Mouse (Mus musculus): ENCODE results near the gene Apobec4.

Gene Apobec4

GRCm38 (mm10) chr1:152750312-152750965 is at the start of gene Apobec4:
Gene Apobec4, plus strand, starts transcription at chr1:152750551.
- peak in 1 of 2 experiments; percentile 8 for DNase-seq

- DNase-seq, result no peak
Observed at GRCm38 (mm10) chr1:152701066-152701465, 49.3 kb upstream of the Apobec4 start.

- peak in 1 of 2 experiments; percentile 2 for DNase-seq
Observed at GRCm38 (mm10) chr1:152702920-152703319, 47.4 kb upstream of the Apobec4 start.

- no peak for DNase-seq
Observed at GRCm38 (mm10) chr1:152703941-152704340, 46.4 kb upstream of the Apobec4 start.

GRCm38 (mm10) chr1:152707560-152707959 is 42.8 kb upstream of the Apobec4 start:
- DNase-seq, result no peak

GRCm38 (mm10) chr1:152711037-152711436 is 39.3 kb upstream of the Apobec4 start:
- no peak for DNase-seq

GRCm38 (mm10) chr1:152713924-152714323 is 36.4 kb upstream of the Apobec4 start:
- DNase-seq, result no peak

- DNase-seq, result no peak
Observed at GRCm38 (mm10) chr1:152714405-152714804, 35.9 kb upstream of the Apobec4 start.

- no peak for DNase-seq
Observed at GRCm38 (mm10) chr1:152717329-152717728, 33.0 kb upstream of the Apobec4 start.

- no peak for DNase-seq
Observed at GRCm38 (mm10) chr1:152718200-152718599, 32.2 kb upstream of the Apobec4 start.

- DNase-seq, result no peak
Observed at GRCm38 (mm10) chr1:152720969-152721368, 29.4 kb upstream of the Apobec4 start.

GRCm38 (mm10) chr1:152721535-152722198 is 28.7 kb upstream of the Apobec4 start:
- no peak for DNase-seq

GRCm38 (mm10) chr1:152724286-152724685 is 26.1 kb upstream of the Apobec4 start:
- DNase-seq, result no peak

- DNase-seq, result no peak
Observed at GRCm38 (mm10) chr1:152726095-152726494, 24.3 kb upstream of the Apobec4 start.

- DNase-seq, result peak in 1 of 2 experiments; percentile 15
Observed at GRCm38 (mm10) chr1:152727604-152728236, 22.6 kb upstream of the Apobec4 start.

- no peak for DNase-seq
Observed at GRCm38 (mm10) chr1:152738793-152739192, 11.6 kb upstream of the Apobec4 start.

- DNase-seq, result no peak
Observed at GRCm38 (mm10) chr1:152739374-152739773, 11.0 kb upstream of the Apobec4 start.

GRCm38 (mm10) chr1:152743095-152743826 is 7.1 kb upstream of the Apobec4 start:
- no peak for DNase-seq

- peak; percentile 83 to 95 for DNase-seq
Observed at GRCm38 (mm10) chr1:152746426-152746825, 3.9 kb upstream of the Apobec4 start.

GRCm38 (mm10) chr1:152749276-152749675 is 1.1 kb upstream of the Apobec4 start:
- DNase-seq, result no peak

GRCm38 (mm10) chr1:152761791-152762190 is 11.4 kb downstream of the Apobec4 start:
- DNase-seq, result no peak

GRCm38 (mm10) chr1:152766032-152766772 is 15.9 kb downstream of the Apobec4 start, which contains the start of the genes Rgl1 and Arpc5:
Gene Rgl1, minus strand, starts transcription at chr1:152766351.
Gene Arpc5, plus strand, starts transcription at chr1:152766542.
- DNase-seq, result peak; percentile 97 to 99

Measured in kidney, postnatal 25 days (tissue).